Mouse (Mus musculus) megakaryocyte-erythroid progenitor cell, adult 5-6 weeks (primary cell): ENCODE data around the gene Tmod1. TPM values are rescaled to one million over a fixed set of nuclear protein-coding genes. Genes with fewer than 3 reads are reported as not detected.

ENCODE experiments used
- ATAC-seq: replicated peaks from 2 replicates; pipeline ENCODE4 v1.8.0; 2016; ENCODE audit warnings: mild to moderate bottlenecking, inconsistent platforms; ENCODE audit not compliant: severe bottlenecking, poor library complexity, low FRiP score, low TSS enrichment
- total RNA-seq, 2 experiments: library from RNA; stranded (forward) in 1 of 2; stranded (reverse) in 1 of 2; fragments of 200-1000, 215-1000 nt in 1 of 2; fragments of >200 nt in 1 of 2; fragmentation: Nextera tagmentation in 1 of 2; gene quantifications; 2 replicates each; pipeline ENCODE4 v1.2.3; 2014 to 2017

The Tmod1 gene
- total RNA-seq, 2 experiments from 2014 or later, result 0.39 TPM; not detected in 1

- ATAC-seq, result no peak
Observed at GRCm38 (mm10) chr4:46085223-46085811, 46.6 kb downstream of the Tmod1 start.

DNA sequence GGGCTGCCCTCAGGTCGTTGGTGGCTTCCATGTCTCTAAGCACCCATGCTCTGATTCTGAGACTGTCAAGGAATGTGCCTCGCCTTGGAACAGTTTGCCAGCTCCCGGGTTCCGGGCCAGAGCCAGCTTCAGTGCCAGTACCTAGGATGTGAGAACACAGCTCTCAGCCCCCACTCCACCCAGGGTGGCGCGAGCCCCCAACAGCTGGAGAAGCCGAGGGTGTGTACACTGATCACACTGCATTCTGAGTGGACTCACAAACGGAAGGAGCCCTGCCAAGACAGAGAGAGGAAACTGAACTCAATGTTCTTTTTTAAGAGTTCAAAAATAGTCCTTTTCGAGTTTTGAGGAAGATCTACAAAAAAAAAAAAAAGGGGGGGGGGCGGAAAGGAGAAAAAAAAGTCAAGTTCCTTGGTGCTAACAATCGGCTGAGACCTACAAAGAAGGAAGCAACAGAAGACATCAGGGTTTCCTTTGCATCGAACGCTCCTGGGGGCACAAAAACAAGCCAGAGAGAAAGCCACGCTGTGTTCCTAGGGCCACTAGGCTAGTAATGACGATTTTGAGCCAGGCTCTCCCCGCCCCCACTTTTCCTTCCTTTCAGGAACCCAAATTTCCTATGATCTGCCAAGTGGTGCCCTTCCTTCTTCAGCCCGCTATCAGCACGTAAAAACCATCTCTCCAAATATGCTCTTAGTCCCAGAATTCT, 48.1 kb downstream of the Tmod1 start:
- ATAC-seq, result no peak

- ATAC-seq, result no peak
Observed at GRCm38 (mm10) chr4:46087427-46087771, 48.7 kb downstream of the Tmod1 start.

GRCm38 (mm10) chr4:46087852-46088251, 49.1 kb downstream of the Tmod1 start:
- no peak for ATAC-seq

DNA sequence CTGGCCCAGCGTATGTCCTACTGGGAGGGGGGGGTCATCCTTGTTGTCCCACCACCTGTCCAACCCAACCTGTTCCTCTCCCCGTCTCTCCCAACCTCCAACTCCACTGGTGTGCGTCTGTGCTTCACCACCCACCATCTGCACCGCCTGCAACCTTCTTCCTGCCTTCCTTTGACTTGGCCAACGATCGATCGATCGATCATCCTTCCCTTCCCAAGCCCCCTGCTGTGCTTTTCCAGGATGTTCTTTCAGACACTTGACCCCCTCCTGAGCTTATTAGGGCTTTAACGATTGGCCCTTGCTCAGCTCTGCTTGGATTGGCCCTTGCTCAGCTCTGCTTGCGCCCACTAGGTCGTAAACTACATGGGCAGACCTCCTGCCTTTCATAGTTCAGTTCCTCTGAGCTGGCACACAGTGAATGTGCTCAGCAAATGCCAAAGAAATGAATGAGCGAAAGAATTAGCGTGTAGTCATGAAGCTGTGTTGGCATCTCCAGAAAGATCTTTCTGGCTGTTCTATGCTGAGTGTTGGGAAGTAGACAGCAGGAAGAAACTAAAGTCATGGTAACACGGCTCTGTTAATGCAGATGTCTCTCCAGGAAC, 50.9 kb downstream of the Tmod1 start:
- ATAC-seq, result no peak

GRCm38 (mm10) chr4:46092429-46093076, 53.8 kb downstream of the Tmod1 start:
- no peak for ATAC-seq

DNA sequence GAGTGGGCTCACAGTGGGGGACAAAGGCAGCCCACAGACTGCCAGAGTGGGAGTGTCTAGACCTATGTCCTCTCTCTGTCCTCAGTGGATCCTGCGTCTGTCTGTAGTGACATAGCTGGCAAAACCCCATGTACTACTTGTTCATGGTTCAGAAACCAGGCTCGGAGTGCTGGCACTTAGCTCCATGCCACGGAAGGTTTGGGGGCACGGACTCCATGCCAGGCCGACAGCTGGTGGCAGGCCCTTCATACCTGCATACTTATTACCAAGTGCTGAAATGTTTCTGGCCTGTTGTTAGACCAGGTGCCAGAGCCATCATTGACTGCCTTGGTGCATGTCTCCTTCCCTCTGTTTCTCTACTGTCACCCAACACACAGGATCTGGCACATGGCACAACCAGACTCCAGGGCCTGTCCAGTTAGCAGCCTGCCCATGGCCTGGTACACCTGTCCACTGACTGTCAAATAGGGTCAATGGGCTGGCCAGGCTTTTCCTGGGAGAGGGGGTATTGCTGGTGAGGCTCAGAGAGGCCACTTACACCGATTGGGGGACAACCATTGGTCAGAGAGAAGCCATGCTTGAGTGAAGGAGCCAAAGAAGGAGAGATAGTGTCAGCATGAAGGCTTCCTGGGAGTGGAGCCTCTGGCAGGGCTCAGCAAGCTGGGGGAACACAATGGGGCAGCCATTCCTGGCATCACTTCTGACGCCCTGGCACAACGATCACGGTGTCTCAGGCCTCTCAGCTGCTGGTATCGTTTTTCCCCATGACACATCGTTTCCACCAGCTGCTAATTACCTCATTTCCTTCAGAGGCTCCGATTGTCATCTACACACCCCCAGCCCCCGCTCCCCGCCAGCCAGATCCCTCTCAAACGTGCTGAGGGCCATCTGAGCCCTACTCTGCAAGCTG, 56.4 kb downstream of the Tmod1 start:
- ATAC-seq, result no peak

GRCm38 (mm10) chr4:46095826-46096159, 57.1 kb downstream of the Tmod1 start:
- ATAC-seq, result no peak

DNA sequence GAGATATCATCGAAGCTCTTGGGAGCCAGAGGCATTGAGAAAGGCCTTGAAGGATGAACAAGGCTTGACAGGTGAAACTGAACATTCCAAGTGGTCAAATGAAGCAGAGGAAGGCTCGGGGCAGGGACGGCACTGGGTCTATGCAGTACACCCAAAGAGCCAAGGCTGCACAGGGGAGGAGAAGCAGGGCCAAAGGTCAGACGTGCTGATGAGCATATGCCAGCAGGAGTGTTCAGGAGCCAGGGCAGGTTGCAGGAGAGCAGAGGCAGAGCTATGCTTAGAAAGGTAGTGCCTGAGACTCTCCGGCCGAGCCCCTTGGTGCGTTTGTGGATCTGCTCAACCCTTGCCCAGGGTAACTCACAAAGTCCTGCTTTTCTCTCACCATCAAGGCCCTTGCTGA, 57.8 kb downstream of the Tmod1 start:
- no peak for ATAC-seq

DNA sequence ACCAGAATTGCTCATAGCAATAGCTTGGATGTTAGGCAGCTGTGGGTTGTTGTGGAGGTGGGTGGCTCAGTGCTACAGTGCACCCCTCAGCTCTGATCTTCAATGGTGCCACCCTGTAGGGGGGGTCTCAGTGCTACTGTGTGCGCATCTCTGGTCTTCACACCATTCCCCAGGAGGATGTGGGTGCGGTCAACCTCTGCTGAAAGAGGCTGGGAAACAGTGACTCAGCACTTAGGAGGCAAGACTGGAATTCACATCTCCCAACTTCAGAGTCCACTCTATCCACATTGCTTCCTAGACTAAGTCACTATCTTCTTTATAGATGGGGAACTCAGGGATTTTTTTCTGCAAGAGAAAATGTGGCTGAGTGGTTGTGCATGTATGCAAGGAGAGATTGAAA, 58.9 kb downstream of the Tmod1 start:
- no peak for ATAC-seq

DNA sequence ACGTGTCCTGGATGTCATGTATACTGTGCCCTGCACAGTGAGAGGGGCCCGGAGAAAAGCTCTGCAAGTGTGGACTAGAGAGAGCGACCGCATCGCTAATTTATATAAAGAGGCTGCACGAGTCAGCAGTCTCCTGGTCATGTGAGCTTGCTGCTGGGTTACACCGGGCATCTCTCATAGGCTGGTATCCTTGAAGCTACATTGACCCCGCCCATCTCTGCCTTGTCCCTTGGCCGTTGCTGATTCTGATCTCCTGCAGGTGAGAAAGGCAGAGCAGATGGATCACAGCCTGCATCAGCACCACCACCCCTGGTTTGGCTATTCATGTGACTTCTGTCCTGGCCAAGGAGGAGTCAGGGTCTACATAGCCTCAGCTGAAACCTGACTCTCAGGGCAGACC, 60.4 kb downstream of the Tmod1 start:
- no peak for ATAC-seq

GRCm38 (mm10) chr4:46100539-46100938, 61.8 kb downstream of the Tmod1 start:
- no peak for ATAC-seq

- ATAC-seq, result no peak
Observed at GRCm38 (mm10) chr4:46101211-46101711, 62.5 kb downstream of the Tmod1 start.

- ATAC-seq, result no peak
Observed at GRCm38 (mm10) chr4:46102078-46102769, 63.5 kb downstream of the Tmod1 start.

GRCm38 (mm10) chr4:46110084-46110483, 71.3 kb downstream of the Tmod1 start:
- ATAC-seq, result no peak

DNA sequence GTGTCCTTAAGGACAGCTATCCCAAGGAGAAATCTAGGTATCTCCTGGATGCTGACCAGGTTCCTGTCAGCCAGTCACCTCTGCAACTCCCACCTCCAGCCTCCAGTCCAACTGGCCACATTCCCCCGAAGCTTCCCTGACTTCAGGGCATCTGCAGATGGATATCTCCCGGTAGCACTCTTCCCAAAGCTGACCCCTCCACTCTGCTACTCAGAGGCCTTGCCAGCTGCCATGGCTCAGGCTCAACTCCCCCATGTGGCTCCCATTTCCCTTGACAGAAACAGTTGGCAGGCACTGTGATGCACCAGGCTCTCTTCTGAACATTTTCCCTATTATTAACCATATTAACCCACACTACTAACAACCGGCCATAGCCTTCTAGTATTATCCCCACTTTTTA, 72.6 kb downstream of the Tmod1 start:
- no peak for ATAC-seq

- no peak for ATAC-seq
Observed at GRCm38 (mm10) chr4:46115308-46115707, 76.6 kb downstream of the Tmod1 start.

DNA sequence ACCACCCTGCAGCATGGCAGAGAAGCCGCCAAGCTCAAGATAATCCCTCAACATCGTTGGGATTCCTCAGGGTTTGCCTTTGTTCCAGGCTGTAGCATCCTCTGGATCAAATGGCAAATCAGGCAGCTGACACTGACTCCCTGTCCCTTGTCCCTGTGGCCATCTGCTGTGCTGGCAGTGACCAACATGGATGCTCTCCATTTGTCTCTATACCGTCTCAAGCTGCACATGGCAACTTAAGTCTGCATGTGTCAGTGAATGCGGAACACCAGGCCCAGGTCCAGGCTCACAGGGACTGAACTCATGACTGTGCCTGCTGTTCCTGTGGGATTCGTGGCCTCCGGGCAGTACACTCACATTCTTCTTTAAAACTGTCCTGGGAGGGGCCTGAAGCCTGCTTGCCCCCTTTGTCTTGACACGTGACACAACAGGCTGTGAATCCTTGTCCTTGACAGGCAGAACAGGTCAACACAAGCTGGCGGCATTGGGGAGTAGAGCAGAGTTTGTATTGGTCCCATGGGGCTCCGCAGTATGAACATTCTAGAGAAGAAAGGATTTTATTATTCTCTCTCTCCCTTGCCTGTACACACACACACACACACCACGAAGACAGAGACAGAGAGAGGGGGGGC, 77.9 kb downstream of the Tmod1 start:
- ATAC-seq, result no peak

DNA sequence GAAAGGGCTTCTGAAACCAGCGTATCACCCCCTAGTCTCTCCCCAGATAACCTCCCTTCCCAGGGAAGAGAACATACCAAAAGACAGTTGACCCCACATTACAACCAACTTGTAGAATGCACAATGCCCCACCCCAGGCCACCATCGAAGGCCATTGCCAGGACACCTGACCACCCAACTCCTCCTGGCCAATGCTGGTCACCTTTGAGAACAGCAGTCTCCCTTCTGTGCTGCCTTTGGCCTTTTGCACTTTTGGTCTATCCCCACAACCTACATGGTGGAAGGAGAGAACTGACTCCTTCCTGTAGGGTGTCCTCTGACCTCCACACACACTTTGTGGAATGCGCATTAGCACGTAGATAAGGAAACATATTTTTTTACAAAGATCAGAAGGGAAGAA, 78.8 kb downstream of the Tmod1 start:
- ATAC-seq, result no peak
